Mouse (Mus musculus): Measurements from ENCODE around the gene Fkbp15. TPM values are rescaled to one million over a fixed set of nuclear protein-coding genes. Genes with fewer than 3 reads are reported as not detected.

Fkbp15 gene
- polyA plus RNA-seq, 1 experiment from 2014 or later, result 21.0 TPM

GRCm38 (mm10) chr4:62300001-62300400 is 60.3 kb downstream of the Fkbp15 start:
- Histone ChIP-seq H3K36me3 (ENCODE audit: control insufficient read depth, insufficient read depth, low read length) (peaks cover 5% of the 10 kb centered on the region; the same call in 1 of the 2 replicates), H3K4me1 (ENCODE audit: control insufficient read depth, insufficient read depth, low read length) (no peaks in the 10 kb centered on the region), H3K9ac (ENCODE audit: low read length) (no peak overlapping the region), H3K4me3 (ENCODE audit: low read depth, low read length) (no peak overlapping the region), H3K27ac (ENCODE audit: low read depth, low read length) (no peak overlapping the region), H3K4me2 (ENCODE audit: low read depth) (no peak overlapping the region), H3K27me3 (ENCODE audit: control insufficient read depth, insufficient read depth, low read length) (no peaks in the 10 kb centered on the region), H3K9me3 (ENCODE audit: control insufficient read depth, low read length) (no peaks in the 10 kb centered on the region)
- ATAC-seq (ENCODE audit: insufficient read depth, low FRiP score, low TSS enrichment) (no peak), DNase-seq (ENCODE audit: low spot score) (no peak)
- 87% methylated on average over 2 of the region's 2 CpGs for WGBS

GRCm38 (mm10) chr4:62297280-62298130 is 62.8 kb downstream of the Fkbp15 start:
- Histone ChIP-seq H3K4me3 (ENCODE audit: low read depth, low read length) (no peak overlapping the region), H3K9me3 (ENCODE audit: control insufficient read depth, low read length) (no peaks in the 10 kb centered on the region), H3K36me3 (ENCODE audit: control insufficient read depth, insufficient read depth, low read length) (peaks cover 5% of the 10 kb centered on the region; the same call in 1 of the 2 replicates), H3K9ac (ENCODE audit: low read length) (no peak overlapping the region), H3K4me1 (ENCODE audit: control insufficient read depth, insufficient read depth, low read length) (peaks cover 8% of the 10 kb centered on the region), H3K4me2 (ENCODE audit: low read depth) (no peak overlapping the region), H3K27me3 (ENCODE audit: control insufficient read depth, insufficient read depth, low read length) (no peaks in the 10 kb centered on the region), H3K27ac (ENCODE audit: low read depth, low read length) (no peak overlapping the region)
- no peak for ATAC-seq (ENCODE audit: insufficient read depth, low FRiP score, low TSS enrichment)
- no peak for DNase-seq (ENCODE audit: low spot score)
- WGBS, result 79% methylated on average over 3 of the region's 3 CpGs

GRCm38 (mm10) chr4:62294741-62295140 is 65.6 kb downstream of the Fkbp15 start:
- Histone ChIP-seq H3K27ac (ENCODE audit: low read depth, low read length) (no peak overlapping the region), H3K9ac (ENCODE audit: low read length) (no peak overlapping the region), H3K9me3 (ENCODE audit: control insufficient read depth, low read length) (no peaks in the 10 kb centered on the region), H3K4me2 (ENCODE audit: low read depth) (no peak overlapping the region), H3K27me3 (ENCODE audit: control insufficient read depth, insufficient read depth, low read length) (no peaks in the 10 kb centered on the region), H3K4me1 (ENCODE audit: control insufficient read depth, insufficient read depth, low read length) (peaks cover 11% of the 10 kb centered on the region), H3K36me3 (ENCODE audit: control insufficient read depth, insufficient read depth, low read length) (no peaks in the 10 kb centered on the region; the same call in 1 of the 2 replicates), H3K4me3 (ENCODE audit: low read depth, low read length) (no peak overlapping the region)
- 92% methylated on average over 1 of the region's 1 CpGs for WGBS
- ATAC-seq (ENCODE audit: insufficient read depth, low FRiP score, low TSS enrichment) (no peak), DNase-seq (ENCODE audit: low spot score) (no peak)

- ATAC-seq (ENCODE audit: insufficient read depth, low FRiP score, low TSS enrichment), result peak; percentile 75
- Histone ChIP-seq H3K27me3 (ENCODE audit: control insufficient read depth, insufficient read depth, low read length) (no peaks in the 10 kb centered on the region), H3K9ac (ENCODE audit: low read length) (no peak overlapping the region; the same call in 1 of the 2 replicates), H3K9me3 (ENCODE audit: control insufficient read depth, low read length) (no peaks in the 10 kb centered on the region), H3K36me3 (ENCODE audit: control insufficient read depth, insufficient read depth, low read length) (no peaks in the 10 kb centered on the region; the same call in 1 of the 2 replicates), H3K4me1 (ENCODE audit: control insufficient read depth, insufficient read depth, low read length) (peaks cover 11% of the 10 kb centered on the region), H3K4me2 (ENCODE audit: low read depth) (peak overlapping the region; percentile 9; the same call in 1 of the 2 replicates), H3K4me3 (ENCODE audit: low read depth, low read length) (no peak overlapping the region), H3K27ac (ENCODE audit: low read depth, low read length) (peak overlapping the region; percentile 66; the same call in 1 of the 2 replicates)
- peak; percentile 57 for DNase-seq (ENCODE audit: low spot score)
- WGBS, result 41% methylated on average over 10 of the region's 10 CpGs
Measured at GRCm38 (mm10) chr4:62293219-62293861, 67.0 kb downstream of the Fkbp15 start.

GRCm38 (mm10) chr4:62292461-62293180 is 67.7 kb downstream of the Fkbp15 start:
- Histone ChIP-seq H3K9ac (ENCODE audit: low read length) (no peak overlapping the region), H3K9me3 (ENCODE audit: control insufficient read depth, low read length) (no peaks in the 10 kb centered on the region), H3K27me3 (ENCODE audit: control insufficient read depth, insufficient read depth, low read length) (no peaks in the 10 kb centered on the region), H3K4me2 (ENCODE audit: low read depth) (no peak overlapping the region), H3K36me3 (ENCODE audit: control insufficient read depth, insufficient read depth, low read length) (no peaks in the 10 kb centered on the region; the same call in 1 of the 2 replicates), H3K4me1 (ENCODE audit: control insufficient read depth, insufficient read depth, low read length) (peaks cover 11% of the 10 kb centered on the region), H3K27ac (ENCODE audit: low read depth, low read length) (peak overlapping the region; percentile 63), H3K4me3 (ENCODE audit: low read depth, low read length) (no peak overlapping the region)
- WGBS, result 31% methylated on average over 8 of the region's 8 CpGs
- peak; percentile 84 for ATAC-seq (ENCODE audit: insufficient read depth, low FRiP score, low TSS enrichment)
- peak; percentile 55 for DNase-seq (ENCODE audit: low spot score)

GRCm38 (mm10) chr4:62290816-62291505 is 69.4 kb downstream of the Fkbp15 start:
- ATAC-seq (ENCODE audit: insufficient read depth, low FRiP score, low TSS enrichment) (no peak), DNase-seq (ENCODE audit: low spot score) (no peak)
- no peak overlapping the region for H3K27ac ChIP-seq (ENCODE audit: low read depth, low read length)
- 95% methylated on average over 9 of the region's 9 CpGs for WGBS
- H3K27me3 ChIP-seq (ENCODE audit: control insufficient read depth, insufficient read depth, low read length), result no peaks in the 10 kb centered on the region
- no peak overlapping the region for H3K4me3 ChIP-seq (ENCODE audit: low read depth, low read length)
- H3K9ac ChIP-seq (ENCODE audit: low read length), result no peak overlapping the region
- no peaks in the 10 kb centered on the region; the same call in 1 of the 2 replicates for H3K36me3 ChIP-seq (ENCODE audit: control insufficient read depth, insufficient read depth, low read length)
- H3K4me1 ChIP-seq (ENCODE audit: control insufficient read depth, insufficient read depth, low read length), result peaks cover 16% of the 10 kb centered on the region
- H3K9me3 ChIP-seq (ENCODE audit: control insufficient read depth, low read length), result no peaks in the 10 kb centered on the region
- H3K4me2 ChIP-seq (ENCODE audit: low read depth), result no peak overlapping the region

GRCm38 (mm10) chr4:62289226-62289625 is 71.1 kb downstream of the Fkbp15 start:
- Histone ChIP-seq H3K36me3 (ENCODE audit: control insufficient read depth, insufficient read depth, low read length) (no peaks in the 10 kb centered on the region), H3K9ac (ENCODE audit: low read length) (no peak overlapping the region), H3K4me1 (ENCODE audit: control insufficient read depth, insufficient read depth, low read length) (peaks cover 16% of the 10 kb centered on the region), H3K4me3 (ENCODE audit: low read depth, low read length) (no peak overlapping the region), H3K4me2 (ENCODE audit: low read depth) (no peak overlapping the region), H3K27ac (ENCODE audit: low read depth, low read length) (no peak overlapping the region), H3K27me3 (ENCODE audit: control insufficient read depth, insufficient read depth, low read length) (no peaks in the 10 kb centered on the region), H3K9me3 (ENCODE audit: control insufficient read depth, low read length) (no peaks in the 10 kb centered on the region)
- no peak for DNase-seq (ENCODE audit: low spot score)
- no peak for ATAC-seq (ENCODE audit: insufficient read depth, low FRiP score, low TSS enrichment)
- 88% methylated on average over 7 of the region's 7 CpGs for WGBS

All from neural tube, embryonic 11.5 days (tissue).